Mouse (Mus musculus): Measurements from ENCODE around the gene Fgr. TPM values are rescaled to one million over a fixed set of nuclear protein-coding genes. Genes with fewer than 3 reads are reported as not detected.
A peak's percentile ranks its signal among the peaks of the same experiment; 100 is the strongest.

Fgr gene
- polyA plus RNA-seq, 1 experiment from 2014 or later: 2.4 TPM

GRCm38 (mm10) chr4:133009676-133010075 is 35.8 kb downstream of the Fgr start:
- ATAC-seq: no peak
- no peaks in the 10 kb centered on the region; the same call in 1 of the 2 replicates for H3K4me1 ChIP-seq (replicated peaks; ENCODE audit: control insufficient read depth, insufficient read depth, low read length)
- no peaks in the 10 kb centered on the region for H3K9me3 ChIP-seq (ENCODE audit: control insufficient read depth)
- no peak for TF ChIP-seq CTCF (IDR thresholded peaks at IDR 0.05; ENCODE audit: low read depth)
- H3K27me3 ChIP-seq (replicated peaks; ENCODE audit: control insufficient read depth, insufficient read depth, low read length): no peaks in the 10 kb centered on the region
- H3K9ac ChIP-seq (ENCODE audit: low read depth, low read length): no peak overlapping the region
- no peak overlapping the region for H3K27ac ChIP-seq (ENCODE audit: low read depth, low read length)
- 63% methylated on average over 5 of the region's 5 CpGs for WGBS
- H3K36me3 ChIP-seq (ENCODE audit: control insufficient read depth, insufficient read depth): no peaks in the 10 kb centered on the region
- H3K4me3 ChIP-seq (ENCODE audit: low read depth, low read length): no peak overlapping the region
- H3K4me2 ChIP-seq (replicated peaks; ENCODE audit: low read depth): no peak overlapping the region

DNA sequence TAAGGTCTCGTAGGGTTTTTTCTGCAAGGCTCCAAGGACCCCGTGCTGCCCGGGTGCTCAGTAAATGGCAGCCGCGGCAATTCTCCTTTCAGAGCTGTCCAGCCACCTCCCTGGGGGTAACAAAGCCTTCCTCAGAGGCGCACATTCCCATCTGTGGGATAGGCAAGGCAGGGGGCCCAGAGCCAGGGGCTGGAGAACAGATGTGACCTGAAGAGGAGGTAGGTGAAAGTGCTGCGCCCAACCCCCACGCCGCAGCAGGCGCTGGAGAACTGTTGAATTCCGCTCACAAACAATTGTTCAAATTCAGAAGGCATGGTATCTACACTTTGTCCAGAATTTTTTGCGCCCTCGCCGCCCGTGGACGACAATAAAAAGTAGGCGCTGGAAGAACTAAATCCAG is 36.7 kb downstream of the Fgr start:
- TF ChIP-seq CTCF (IDR thresholded peaks at IDR 0.05; ENCODE audit: low read depth): no peak

GRCm38 (mm10) chr4:133011028-133011820 is 37.3 kb downstream of the Fgr start, which contains the start of gene Ahdc1:
Gene Ahdc1 (plus strand): TSS chr4:133011260.
- peak; percentile 80 for ATAC-seq
- H3K36me3 ChIP-seq (ENCODE audit: control insufficient read depth, insufficient read depth): no peaks in the 10 kb centered on the region
- H3K27ac ChIP-seq (ENCODE audit: low read depth, low read length): peak within 1 kb of the TSS; percentile 75
- peak within 1 kb of the TSS; percentile 87 for H3K4me3 ChIP-seq (ENCODE audit: low read depth, low read length)
- under 1% methylated on average over 64 of the region's 66 CpGs for WGBS
- H3K9me3 ChIP-seq (ENCODE audit: control insufficient read depth): no peaks in the 10 kb centered on the region
- no peaks in the 10 kb centered on the region for H3K27me3 ChIP-seq (replicated peaks; ENCODE audit: control insufficient read depth, insufficient read depth, low read length)
- peaks cover 3% of the 10 kb centered on the region; the same call in 1 of the 2 replicates for H3K4me1 ChIP-seq (replicated peaks; ENCODE audit: control insufficient read depth, insufficient read depth, low read length)
- H3K4me2 ChIP-seq (replicated peaks; ENCODE audit: low read depth): peak within 1 kb of the TSS; percentile 90
- H3K9ac ChIP-seq (ENCODE audit: low read depth, low read length): peak within 1 kb of the TSS; percentile 82
- no peak for TF ChIP-seq CTCF (IDR thresholded peaks at IDR 0.05; ENCODE audit: low read depth)

More for the DNA sequence above, 36.7 kb downstream of the Fgr start:
- Histone ChIP-seq H3K27ac (ENCODE audit: low read depth, low read length) (no peak overlapping the region), H3K4me2 (replicated peaks; ENCODE audit: low read depth) (peak overlapping the region; percentile 90), H3K36me3 (ENCODE audit: control insufficient read depth, insufficient read depth) (no peaks in the 10 kb centered on the region), H3K9me3 (ENCODE audit: control insufficient read depth) (no peaks in the 10 kb centered on the region), H3K4me1 (replicated peaks; ENCODE audit: control insufficient read depth, insufficient read depth, low read length) (peaks cover 3% of the 10 kb centered on the region; the same call in 1 of the 2 replicates), H3K4me3 (ENCODE audit: low read depth, low read length) (peak overlapping the region; percentile 87), H3K9ac (ENCODE audit: low read depth, low read length) (no peak overlapping the region), H3K27me3 (replicated peaks; ENCODE audit: control insufficient read depth, insufficient read depth, low read length) (no peaks in the 10 kb centered on the region)
- ATAC-seq: no peak
- 5% methylated on average over 17 of the region's 17 CpGs for WGBS

DNA sequence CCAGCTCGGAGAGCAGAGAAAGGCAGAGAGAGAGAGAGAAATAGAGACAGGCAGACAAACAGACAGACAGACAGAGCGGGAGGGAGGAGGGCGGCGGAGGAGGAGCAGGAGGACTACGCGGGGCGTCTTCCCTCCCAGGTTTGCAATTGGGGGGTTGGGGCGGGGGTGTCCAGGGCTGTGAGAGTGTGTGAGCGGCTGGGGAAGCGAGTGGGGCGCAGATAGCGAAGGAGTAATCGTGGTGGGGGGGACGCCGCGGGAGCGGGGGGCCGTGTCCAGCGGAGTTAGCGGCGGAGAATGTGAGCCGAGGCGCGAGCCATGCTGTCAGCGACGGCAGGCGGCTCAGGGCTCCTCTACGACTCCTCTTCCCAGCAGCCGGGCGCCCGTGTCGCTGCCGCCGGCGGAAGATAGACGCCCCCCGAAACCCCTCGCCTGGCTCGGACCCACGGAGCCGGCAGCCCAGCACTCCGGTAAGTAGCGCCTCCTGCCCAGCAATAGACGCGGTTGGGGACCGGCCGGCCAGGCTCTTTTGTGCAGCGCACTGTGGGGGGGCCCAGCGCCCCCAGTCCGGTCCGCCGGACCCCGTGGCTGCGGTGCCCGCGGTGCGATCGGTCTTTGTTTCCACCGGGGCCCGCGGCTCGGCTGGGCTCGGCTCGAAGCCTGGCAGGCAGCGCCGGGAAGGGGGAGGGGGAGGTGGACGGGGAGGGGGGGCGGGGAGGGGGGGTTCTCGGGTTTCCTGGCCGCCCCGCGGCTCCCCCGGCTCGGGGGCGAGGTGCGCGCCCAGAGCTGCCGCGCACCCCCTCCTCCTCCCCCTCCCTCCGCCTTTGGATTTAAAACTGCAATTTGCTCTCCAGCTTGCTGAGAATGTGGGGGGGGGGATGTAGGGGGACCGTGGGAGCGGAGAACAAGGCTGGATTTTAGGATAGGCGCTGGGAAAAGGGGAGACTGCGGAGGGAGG is 38.2 kb downstream of the Fgr start:
- no peak; the same call in 1 of the 2 replicates for TF ChIP-seq CTCF (IDR thresholded peaks at IDR 0.05; ENCODE audit: low read depth)
- H3K4me2 ChIP-seq (replicated peaks; ENCODE audit: low read depth): peak overlapping the region; percentile 90
- ATAC-seq: peak; percentile 3; the same call in 1 of the 2 replicates
- peak overlapping the region; percentile 82 for H3K9ac ChIP-seq (ENCODE audit: low read depth, low read length)
- no peaks in the 10 kb centered on the region for H3K9me3 ChIP-seq (ENCODE audit: control insufficient read depth)
- H3K4me3 ChIP-seq (ENCODE audit: low read depth, low read length): peak overlapping the region; percentile 87
- H3K4me1 ChIP-seq (replicated peaks; ENCODE audit: control insufficient read depth, insufficient read depth, low read length): peaks cover 11% of the 10 kb centered on the region
- H3K27me3 ChIP-seq (replicated peaks; ENCODE audit: control insufficient read depth, insufficient read depth, low read length): no peaks in the 10 kb centered on the region
- H3K27ac ChIP-seq (ENCODE audit: low read depth, low read length): peak overlapping the region; percentile 75
- H3K36me3 ChIP-seq (ENCODE audit: control insufficient read depth, insufficient read depth): no peaks in the 10 kb centered on the region
- under 1% methylated on average over 60 of the region's 84 CpGs for WGBS

- peak overlapping the region; percentile 90 for H3K4me2 ChIP-seq (replicated peaks; ENCODE audit: low read depth)
- no peak for TF ChIP-seq CTCF (IDR thresholded peaks at IDR 0.05; ENCODE audit: low read depth)
- ATAC-seq: no peak
- H3K9me3 ChIP-seq (ENCODE audit: control insufficient read depth): no peaks in the 10 kb centered on the region
- peak overlapping the region; percentile 75; the same call in 1 of the 2 replicates for H3K27ac ChIP-seq (ENCODE audit: low read depth, low read length)
- peaks cover 11% of the 10 kb centered on the region for H3K4me1 ChIP-seq (replicated peaks; ENCODE audit: control insufficient read depth, insufficient read depth, low read length)
- H3K9ac ChIP-seq (ENCODE audit: low read depth, low read length): peak overlapping the region; percentile 82
- H3K27me3 ChIP-seq (replicated peaks; ENCODE audit: control insufficient read depth, insufficient read depth, low read length): no peaks in the 10 kb centered on the region
- WGBS: 4% methylated on average over 16 of the region's 17 CpGs
- peak overlapping the region; percentile 87 for H3K4me3 ChIP-seq (ENCODE audit: low read depth, low read length)
- no peaks in the 10 kb centered on the region for H3K36me3 ChIP-seq (ENCODE audit: control insufficient read depth, insufficient read depth)
Observed at GRCm38 (mm10) chr4:133012776-133013265, 38.9 kb downstream of the Fgr start.

Measured in intestine, postnatal 0 days (tissue).